Mouse (Mus musculus) liver, embryonic 12.5 days (tissue): ENCODE results near the gene 1700020A23Rik. TPM values are rescaled to one million over a fixed set of nuclear protein-coding genes. Genes with fewer than 3 reads are reported as not detected.

Experiments used
- polyA plus RNA-seq: library from polyadenylated mRNA; unstranded; fragments of >200 nt; fragmentation: Nextera tagmentation; extraction: Ambion mirVana; gene quantifications from 2 replicates; pipeline ENCODE4 v1.2.1, GENCODE M21; 2016

1700020A23Rik gene
- polyA plus RNA-seq, 1 experiment from 2014 or later, result not detected

Other genes starting within 250 kb of the 1700020A23Rik start
- 436 and 453 TPM in 2 replicates for gene Snrpb, start 225.9 kb upstream of the 1700020A23Rik start, polyA plus RNA-seq
- gene Tmc2, start 210.1 kb upstream of the 1700020A23Rik start, polyA plus RNA-seq, result 0.04 TPM in 1 of 2 replicates, not detected in the other
- gene Nop56, start 130.8 kb upstream of the 1700020A23Rik start, polyA plus RNA-seq, result 377 and 389 TPM in 2 replicates
- gene Idh3b, start 120.7 kb upstream of the 1700020A23Rik start, polyA plus RNA-seq, result 123 and 127 TPM in 2 replicates
- 0.41 and 0.61 TPM in 2 replicates for gene Ebf4, start 110.1 kb upstream of the 1700020A23Rik start, polyA plus RNA-seq
- 11.0 TPM in 2 replicates for gene Cpxm1, start 7.7 kb upstream of the 1700020A23Rik start, polyA plus RNA-seq
- gene Gm28372, start within 50 bp of the 1700020A23Rik start, polyA plus RNA-seq, result not detected in 2 replicates
- gene Tmem239, start 1.2 kb downstream of the 1700020A23Rik start, polyA plus RNA-seq, result not detected in 2 replicates
- gene Vps16, start 19.1 kb downstream of the 1700020A23Rik start, polyA plus RNA-seq, result 54.9 and 64.5 TPM in 2 replicates
- gene Pced1a, start 19.4 kb downstream of the 1700020A23Rik start, polyA plus RNA-seq, result 5.2 and 5.7 TPM in 2 replicates
- 51.3 and 57.7 TPM in 2 replicates for gene Ptpra, start 45.0 kb downstream of the 1700020A23Rik start, polyA plus RNA-seq
- 77.5 and 79.8 TPM in 2 replicates for gene Mrps26, start 158.5 kb downstream of the 1700020A23Rik start, polyA plus RNA-seq
- not detected in 2 replicates for gene Oxt, start 170.9 kb downstream of the 1700020A23Rik start, polyA plus RNA-seq
- not detected in 2 replicates for gene Avp, start 177.3 kb downstream of the 1700020A23Rik start, polyA plus RNA-seq
- 16.1 and 16.9 TPM in 2 replicates for gene Fastkd5, start 224.8 kb downstream of the 1700020A23Rik start, polyA plus RNA-seq
- 7.8 and 8.4 TPM in 2 replicates for gene Ubox5, start 224.8 kb downstream of the 1700020A23Rik start, polyA plus RNA-seq
- gene Lzts3, start 237.5 kb downstream of the 1700020A23Rik start, polyA plus RNA-seq, result 1.6 and 1.7 TPM in 2 replicates